Mouse (Mus musculus): ENCODE measurements around the gene Gm13278. TPM values are rescaled to one million over a fixed set of nuclear protein-coding genes. Genes with fewer than 3 reads are reported as not detected.
"Not testable (repeated sequence)": the region's sequence is repeated elsewhere in the genome, so short reads cannot be mapped to it uniquely, and the experiment has no call there.

The Gm13278 gene
- not detected for polyA plus RNA-seq (2012; fragmentation: generic; extraction: Trizol)
- long read RNA-seq, experiment 1, partial matches to known transcripts = 0 of 3 reads
- long read RNA-seq, experiment 1, other reads (novel, unspliced or antisense) = 0 of 3 reads
- long read RNA-seq, experiment 2 = 0 reads

- not testable (repeated sequence) for H3K36me3 ChIP-seq (ENCODE audit: control insufficient read depth, insufficient read depth)
These were observed at the start of gene Gm13278 for GRCm38 (mm10) chr4:88791250-88791649. Gene Gm13278, plus strand, starts transcription at chr4:88791550.

DNA sequence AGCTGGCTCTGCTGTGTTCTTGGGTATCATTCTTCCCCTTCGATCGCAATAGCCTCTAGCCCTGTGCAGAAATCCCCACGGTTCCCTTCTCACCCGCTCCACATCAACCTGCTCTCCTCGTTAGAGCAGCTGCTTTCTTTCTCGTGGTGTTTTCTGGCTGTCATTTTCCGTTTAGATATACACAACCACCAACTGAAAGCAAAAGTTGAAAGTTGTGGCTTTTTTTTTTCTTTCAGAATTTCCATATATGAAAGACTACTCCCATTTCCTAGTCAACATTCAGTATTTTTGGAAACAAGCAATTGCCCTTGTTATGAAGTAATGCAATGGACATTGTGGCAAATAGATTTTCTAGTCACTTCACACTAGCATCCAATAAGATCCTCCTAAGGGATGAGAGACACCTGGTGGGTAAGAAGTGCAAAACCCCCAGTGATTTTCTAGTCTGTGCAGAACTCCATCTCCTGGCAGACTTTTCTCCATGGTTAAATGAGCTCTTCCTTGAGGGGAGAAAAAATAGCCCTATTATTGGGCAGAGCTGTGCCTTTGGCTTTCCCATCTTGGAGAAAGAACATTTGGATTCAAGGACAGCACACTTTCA is 48.5 kb upstream of the Gm13278 start:
- Histone ChIP-seq H3K79me2 (ENCODE audit: control insufficient read depth, insufficient read depth) (no peaks in the 10 kb centered on the region), H3ac (ENCODE audit: control insufficient read depth, insufficient read length, low read depth) (no peak overlapping the region), H3K27me3 (ENCODE audit: control insufficient read depth, insufficient read depth, insufficient read length) (no peaks in the 10 kb centered on the region), H3K4me3 (ENCODE audit: insufficient read depth, poor library complexity, severe bottlenecking) (no peak overlapping the region), H3K79me3 (ENCODE audit: low read depth) (no peaks in the 10 kb centered on the region), H3K36me3 (ENCODE audit: control insufficient read depth, insufficient read depth) (no peaks in the 10 kb centered on the region)
- no peak for TF ChIP-seq MYOG (IDR thresholded peaks at IDR 0.05; ENCODE audit: control insufficient read depth, extremely low read depth, insufficient read length)
- TF ChIP-seq CEBPB (IDR thresholded peaks at IDR 0.05; ENCODE audit: low read depth) = no peak
- no peak for TF ChIP-seq MYOD1 (IDR thresholded peaks at IDR 0.05; ENCODE audit: control insufficient read depth, insufficient read length, low read depth)

More at GRCm38 (mm10) chr4:88791250-88791649, at the start of gene Gm13278:
- not testable (repeated sequence) for H3K79me2 ChIP-seq (ENCODE audit: control insufficient read depth, insufficient read depth); H3K27me3 ChIP-seq (ENCODE audit: control insufficient read depth, insufficient read depth, insufficient read length); H3K79me3 ChIP-seq (ENCODE audit: low read depth); H3K4me3 ChIP-seq (ENCODE audit: insufficient read depth, poor library complexity, severe bottlenecking); H3ac ChIP-seq (ENCODE audit: control insufficient read depth, insufficient read length, low read depth)

- no peaks in the 10 kb centered on the region for H3K79me2 ChIP-seq (ENCODE audit: control insufficient read depth, insufficient read depth)
- no peak for TF ChIP-seq FOSL1 (IDR thresholded peaks at IDR 0.05; ENCODE audit: insufficient read depth, low read length, poor library complexity, severe bottlenecking)
- no peak for TF ChIP-seq CTCF (IDR thresholded peaks at IDR 0.05; ENCODE audit: control insufficient read depth, insufficient read depth, insufficient read length)
- no peak for TF ChIP-seq MYOD1 (IDR thresholded peaks at IDR 0.05; ENCODE audit: control insufficient read depth, insufficient read length, low read depth)
- no peak for TF ChIP-seq MAX (IDR thresholded peaks at IDR 0.05)
- TF ChIP-seq MYOG (IDR thresholded peaks at IDR 0.05; ENCODE audit: control insufficient read depth, extremely low read depth, insufficient read length) = no peak
- TF ChIP-seq CEBPB (IDR thresholded peaks at IDR 0.05; ENCODE audit: low read depth) = no peak
- TF ChIP-seq USF1 (IDR thresholded peaks at IDR 0.05; ENCODE audit: low read depth) = no peak
- H3K27me3 ChIP-seq (ENCODE audit: control insufficient read depth, insufficient read depth, insufficient read length) = no peaks in the 10 kb centered on the region
- H3K36me3 ChIP-seq (ENCODE audit: control insufficient read depth, insufficient read depth) = no peaks in the 10 kb centered on the region
- H3K4me3 ChIP-seq (ENCODE audit: insufficient read depth, poor library complexity, severe bottlenecking) = no peak overlapping the region
- no peak overlapping the region for H3ac ChIP-seq (ENCODE audit: control insufficient read depth, insufficient read length, low read depth)
- H3K79me3 ChIP-seq (ENCODE audit: low read depth) = no peaks in the 10 kb centered on the region
These were observed 47.1 kb upstream of the Gm13278 start for GRCm38 (mm10) chr4:88744207-88744606.

- H3K79me3 ChIP-seq (ENCODE audit: low read depth) = no peaks in the 10 kb centered on the region
- no peak for TF ChIP-seq CEBPB (IDR thresholded peaks at IDR 0.05; ENCODE audit: low read depth)
- no peaks in the 10 kb centered on the region for H3K79me2 ChIP-seq (ENCODE audit: control insufficient read depth, insufficient read depth)
- no peak overlapping the region for H3ac ChIP-seq (ENCODE audit: control insufficient read depth, insufficient read length, low read depth)
- no peaks in the 10 kb centered on the region for H3K36me3 ChIP-seq (ENCODE audit: control insufficient read depth, insufficient read depth)
- no peak overlapping the region for H3K4me3 ChIP-seq (ENCODE audit: insufficient read depth, poor library complexity, severe bottlenecking)
- H3K27me3 ChIP-seq (ENCODE audit: control insufficient read depth, insufficient read depth, insufficient read length) = no peaks in the 10 kb centered on the region
These were observed 41.4 kb upstream of the Gm13278 start for GRCm38 (mm10) chr4:88749926-88750325.

- H3K4me3 ChIP-seq (ENCODE audit: insufficient read depth, poor library complexity, severe bottlenecking); H3K79me2 ChIP-seq (ENCODE audit: control insufficient read depth, insufficient read depth); H3ac ChIP-seq (ENCODE audit: control insufficient read depth, insufficient read length, low read depth); H3K79me3 ChIP-seq (ENCODE audit: low read depth); H3K36me3 ChIP-seq (ENCODE audit: control insufficient read depth, insufficient read depth); H3K27me3 ChIP-seq (ENCODE audit: control insufficient read depth, insufficient read depth, insufficient read length): not testable (repeated sequence)
These were observed 36.5 kb upstream of the Gm13278 start, which contains the start of gene Gm13271 for GRCm38 (mm10) chr4:88754818-88755340. Gene Gm13271, plus strand, starts transcription at chr4:88754868.

DNA sequence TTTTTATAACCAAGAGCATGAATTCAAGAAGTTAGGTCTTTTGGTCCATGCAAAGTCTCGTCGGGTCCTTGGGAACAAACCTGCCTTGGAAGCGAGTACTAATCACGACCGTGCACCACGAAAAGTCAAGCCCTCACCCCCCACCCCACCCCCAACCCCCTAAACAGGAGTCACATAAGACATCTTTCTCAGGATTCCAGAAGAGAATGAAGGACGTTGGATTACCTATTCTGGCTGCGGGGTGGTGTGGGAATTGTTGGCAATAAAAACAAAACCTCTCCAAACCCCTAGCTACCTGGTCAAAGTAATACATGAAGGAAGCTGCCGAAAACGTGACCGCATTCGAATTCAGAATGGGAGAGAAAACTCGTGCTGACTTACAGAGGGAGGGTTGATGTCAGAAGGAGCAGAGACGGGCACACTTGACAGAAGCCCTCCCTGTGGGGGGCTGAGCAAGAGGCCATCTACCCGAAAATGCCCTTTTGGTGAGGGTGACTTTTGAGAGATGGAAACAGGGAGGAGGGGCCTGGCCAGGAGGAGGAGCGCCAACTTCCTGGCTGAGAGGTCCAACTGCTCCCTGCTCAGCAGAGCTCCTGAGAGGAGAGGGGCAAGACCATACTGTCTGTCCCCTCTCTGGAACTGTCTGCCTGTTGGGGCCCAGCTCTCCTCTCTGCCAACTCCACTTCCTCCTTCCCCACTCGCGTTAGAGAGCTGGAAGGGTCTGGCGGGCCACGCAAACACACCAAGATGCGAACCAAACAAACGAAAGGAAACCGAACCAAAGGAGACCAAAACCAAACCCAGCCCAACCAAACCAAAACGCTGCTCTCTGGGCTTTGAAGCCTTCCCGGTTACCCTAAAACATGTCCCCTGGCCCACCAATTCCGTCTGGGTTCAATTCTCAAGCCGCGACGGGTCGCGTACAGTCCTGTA is 34.5 kb upstream of the Gm13278 start:
- H3K27me3 ChIP-seq (ENCODE audit: control insufficient read depth, insufficient read depth, insufficient read length); H3K4me3 ChIP-seq (ENCODE audit: insufficient read depth, poor library complexity, severe bottlenecking); H3ac ChIP-seq (ENCODE audit: control insufficient read depth, insufficient read length, low read depth); H3K79me3 ChIP-seq (ENCODE audit: low read depth); H3K79me2 ChIP-seq (ENCODE audit: control insufficient read depth, insufficient read depth); H3K36me3 ChIP-seq (ENCODE audit: control insufficient read depth, insufficient read depth): not testable (repeated sequence)

DNA sequence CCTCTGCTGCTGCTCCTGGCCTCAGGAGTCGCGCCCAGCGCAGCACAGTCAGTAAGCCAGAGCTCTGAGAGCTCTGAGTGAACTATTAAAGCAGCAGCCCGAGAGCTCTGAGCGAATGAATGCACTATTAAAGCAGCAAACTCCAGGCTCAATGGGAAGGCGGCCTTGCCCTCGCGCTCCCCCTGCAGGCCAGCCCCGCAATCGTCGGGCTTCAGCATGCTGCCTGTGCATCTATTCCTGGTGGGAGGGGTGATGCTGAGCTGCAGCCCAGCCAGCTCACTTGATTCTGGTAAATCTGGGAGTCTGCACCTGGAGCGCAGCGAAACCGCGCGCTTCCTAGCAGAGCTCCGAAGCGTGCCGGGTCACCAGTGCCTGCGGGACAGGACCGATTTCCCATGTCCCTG is 33.7 kb upstream of the Gm13278 start:
- H3K79me2 ChIP-seq (ENCODE audit: control insufficient read depth, insufficient read depth); H3K79me3 ChIP-seq (ENCODE audit: low read depth); H3K4me3 ChIP-seq (ENCODE audit: insufficient read depth, poor library complexity, severe bottlenecking); H3ac ChIP-seq (ENCODE audit: control insufficient read depth, insufficient read length, low read depth); H3K27me3 ChIP-seq (ENCODE audit: control insufficient read depth, insufficient read depth, insufficient read length); H3K36me3 ChIP-seq (ENCODE audit: control insufficient read depth, insufficient read depth): not testable (repeated sequence)

DNA sequence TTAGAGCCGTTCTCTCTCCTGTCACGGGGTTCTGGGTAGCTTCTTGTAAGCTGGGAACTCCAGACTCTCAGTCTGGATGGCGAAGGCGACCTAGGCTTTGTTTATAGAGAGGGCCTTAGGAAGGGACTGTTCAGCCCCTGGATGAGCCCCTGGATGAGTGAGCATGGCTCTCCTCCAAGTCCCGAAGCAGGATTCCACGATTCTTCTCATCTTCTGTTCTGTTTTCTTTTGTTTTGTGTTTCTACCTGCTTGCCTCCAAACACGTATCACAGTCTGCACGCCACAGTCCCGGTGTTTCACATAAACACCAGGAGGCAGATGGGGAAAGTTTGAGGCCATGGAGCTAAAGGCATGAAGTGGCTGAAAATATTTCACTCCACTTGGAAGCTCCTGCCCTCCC is 32.6 kb upstream of the Gm13278 start:
- H3K27me3 ChIP-seq (ENCODE audit: control insufficient read depth, insufficient read depth, insufficient read length); H3K79me2 ChIP-seq (ENCODE audit: control insufficient read depth, insufficient read depth); H3K4me3 ChIP-seq (ENCODE audit: insufficient read depth, poor library complexity, severe bottlenecking); H3K36me3 ChIP-seq (ENCODE audit: control insufficient read depth, insufficient read depth); H3ac ChIP-seq (ENCODE audit: control insufficient read depth, insufficient read length, low read depth); H3K79me3 ChIP-seq (ENCODE audit: low read depth): not testable (repeated sequence)

DNA sequence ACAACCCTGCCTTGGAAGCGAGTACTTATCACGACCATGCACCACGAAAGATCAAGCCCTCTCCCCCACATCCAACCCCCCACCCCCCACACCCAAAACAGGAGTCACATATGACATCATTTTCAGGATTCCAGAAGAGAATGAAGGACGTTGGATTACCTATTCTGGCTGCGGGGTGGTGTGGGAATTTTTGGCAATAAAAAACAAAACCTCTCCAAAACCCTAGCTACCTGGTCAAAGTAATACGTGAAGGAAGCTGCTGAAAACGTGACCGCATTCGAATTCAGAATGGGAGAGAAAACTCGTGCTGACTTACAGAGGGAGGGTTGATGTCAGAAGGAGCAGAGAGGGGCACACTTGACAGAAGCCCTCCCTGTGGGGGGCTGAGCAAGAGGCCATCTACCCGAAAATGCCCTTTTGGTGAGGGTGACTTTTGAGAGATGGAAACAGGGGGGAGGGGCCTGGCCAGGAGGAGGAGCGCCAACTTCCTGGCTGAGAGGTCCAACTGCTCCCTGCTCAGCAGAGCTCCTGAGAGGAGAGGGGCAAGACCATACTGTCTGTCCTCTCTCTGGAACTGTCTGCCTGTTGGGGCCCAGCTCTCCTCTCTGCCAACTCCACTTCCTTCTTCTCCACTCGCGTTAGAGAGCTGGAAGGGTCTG is 31.6 kb upstream of the Gm13278 start, which contains the start of gene Gm13283:
TSS of gene Gm13283 (plus strand) at position 510 of the 659 bp plus-strand sequence.
- H3ac ChIP-seq (ENCODE audit: control insufficient read depth, insufficient read length, low read depth); H3K27me3 ChIP-seq (ENCODE audit: control insufficient read depth, insufficient read depth, insufficient read length); H3K36me3 ChIP-seq (ENCODE audit: control insufficient read depth, insufficient read depth); H3K4me3 ChIP-seq (ENCODE audit: insufficient read depth, poor library complexity, severe bottlenecking); H3K79me3 ChIP-seq (ENCODE audit: low read depth); H3K79me2 ChIP-seq (ENCODE audit: control insufficient read depth, insufficient read depth): not testable (repeated sequence)

All from C2C12 (cell line).